Mouse (Mus musculus) brain, embryonic 14.5 days (tissue): Measurements from ENCODE around the gene Arhgef38.

Source experiments
- CTCF ChIP-seq: fragments of 200-500 bp; IDR thresholded peaks from 2 replicates; pipeline ENCODE4 v1.5.1; 2012; ENCODE audit warnings: inconsistent platforms, mild to moderate bottlenecking, moderate library complexity, borderline replicate concordance; ENCODE audit not compliant: insufficient read depth, insufficient read length; ENCODE audit errors: extremely low read depth
- POLR2A ChIP-seq: fragments of 200-500 bp; IDR thresholded peaks from 2 replicates; pipeline ENCODE4 v1.6.1; 2012; ENCODE audit warnings: mild to moderate bottlenecking, inconsistent platforms, borderline replicate concordance; ENCODE audit not compliant: poor library complexity, insufficient read depth, insufficient read length, severe bottlenecking; ENCODE audit errors: extremely low read depth

DNA sequence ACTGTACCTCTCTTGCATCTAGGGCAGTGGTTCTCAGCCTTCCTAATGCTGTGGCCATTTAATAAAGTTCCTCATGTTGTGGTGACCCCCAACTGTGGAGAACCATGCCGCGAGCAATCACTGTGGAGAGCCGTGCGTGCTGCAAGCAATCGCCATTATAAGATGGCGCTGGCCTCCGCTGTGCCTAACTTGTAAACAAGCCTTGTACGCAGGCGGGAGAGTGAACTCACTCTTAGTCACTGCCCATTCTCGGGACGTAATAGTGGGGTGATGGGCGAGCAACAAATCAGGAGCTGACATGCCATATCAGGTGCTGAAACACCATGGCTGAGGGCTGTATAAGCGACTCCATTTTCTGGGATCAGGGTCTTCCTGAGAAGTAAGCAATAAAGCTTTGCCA is 32.6 kb downstream of the Arhgef38 start:
- TF ChIP-seq POLR2A (no peak), CTCF (no peak)
